Mouse (Mus musculus): ENCODE data around the gene Sik1. TPM values are rescaled to one million over a fixed set of nuclear protein-coding genes. Genes with fewer than 3 reads are reported as not detected.

Sik1 gene
- polyA plus RNA-seq, 1 experiment from 2014 or later = 18.4 TPM

DNA sequence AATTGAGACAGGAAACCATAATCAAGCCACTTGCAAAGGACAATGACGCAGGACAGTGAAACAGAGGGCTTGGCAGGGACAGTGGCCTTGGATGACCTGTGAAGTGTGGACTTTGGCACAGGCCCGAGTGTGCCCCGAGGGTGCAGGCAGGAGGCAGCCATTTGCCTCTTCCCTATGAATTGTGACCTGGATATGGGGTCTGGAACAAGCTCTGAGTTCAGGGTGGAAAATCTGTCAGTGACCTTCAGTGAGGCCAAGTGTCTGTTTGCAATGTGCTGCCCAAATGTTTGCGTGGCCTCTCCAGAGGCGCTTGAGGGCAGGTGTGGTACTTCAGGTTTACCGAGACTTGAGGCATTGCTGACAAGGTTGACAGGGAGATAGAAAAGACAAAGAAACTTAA lies 6.5 kb upstream of the Sik1 start:
- Histone ChIP-seq H3K9me3 (replicated peaks) (no peaks in the 10 kb centered on the region), H3K4me2 (no peak overlapping the region), H3K27me3 (replicated peaks) (no peaks in the 10 kb centered on the region), H3K27ac (replicated peaks) (no peak overlapping the region), H3K9ac (replicated peaks) (no peak overlapping the region), H3K4me1 (peaks cover 2% of the 10 kb centered on the region; the same call in 1 of the 2 replicates), H3K36me3 (no peaks in the 10 kb centered on the region), H3K4me3 (replicated peaks) (no peak overlapping the region)
- ATAC-seq (ENCODE audit: low FRiP score) = no peak
- 86% methylated on average over 6 of the region's 6 CpGs for WGBS

DNA sequence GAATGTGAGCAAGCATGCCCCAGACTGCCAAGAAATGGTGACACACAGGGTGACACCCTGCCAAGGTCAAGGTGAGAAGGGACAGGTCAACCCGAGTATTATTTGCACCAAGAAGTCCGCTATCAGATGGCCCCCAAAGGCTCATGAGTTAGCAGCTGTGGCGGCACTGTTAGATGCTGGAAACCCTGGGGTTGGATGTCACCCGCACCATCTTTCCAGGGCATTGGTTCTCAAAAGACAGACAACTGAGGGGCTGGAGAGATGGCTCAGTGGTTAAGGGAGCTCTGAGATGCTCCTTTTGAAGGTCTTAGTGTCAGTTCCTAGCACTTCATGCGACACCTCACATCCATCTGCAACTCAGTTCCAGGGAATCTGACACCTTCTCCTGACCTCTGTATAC lies 6.1 kb upstream of the Sik1 start:
- no peak for ATAC-seq (ENCODE audit: low FRiP score)
- Histone ChIP-seq H3K27me3 (replicated peaks) (no peaks in the 10 kb centered on the region), H3K4me3 (replicated peaks) (no peak overlapping the region), H3K4me2 (no peak overlapping the region), H3K9ac (replicated peaks) (no peak overlapping the region), H3K9me3 (replicated peaks) (no peaks in the 10 kb centered on the region), H3K27ac (replicated peaks) (no peak overlapping the region), H3K4me1 (peaks cover 7% of the 10 kb centered on the region), H3K36me3 (no peaks in the 10 kb centered on the region)
- 90% methylated on average over 5 of the region's 5 CpGs for WGBS

DNA sequence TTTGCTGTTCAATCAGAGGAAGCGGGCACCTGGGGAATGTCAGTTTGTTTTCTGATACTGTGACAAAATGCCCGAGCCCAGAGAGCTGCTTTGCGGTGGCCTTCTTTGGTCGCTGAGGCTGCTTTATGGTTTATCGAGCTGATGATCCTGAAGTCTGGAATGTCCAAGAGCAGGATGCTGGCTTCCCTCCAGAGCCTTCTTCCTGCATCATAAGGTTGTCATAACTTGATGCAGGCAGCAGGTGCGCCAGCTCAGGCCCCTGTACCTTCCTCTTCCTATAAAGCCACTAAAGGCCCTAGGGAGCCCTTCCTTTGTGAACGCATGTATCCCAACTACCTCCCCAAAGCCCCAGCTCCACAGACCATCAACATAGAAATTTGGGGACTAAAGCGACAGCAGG lies 5.3 kb upstream of the Sik1 start:
- peaks cover 15% of the 10 kb centered on the region for H3K4me1 ChIP-seq
- H3K27ac ChIP-seq (replicated peaks) = no peak overlapping the region
- H3K27me3 ChIP-seq (replicated peaks) = no peaks in the 10 kb centered on the region
- H3K9ac ChIP-seq (replicated peaks) = no peak overlapping the region
- H3K4me3 ChIP-seq (replicated peaks) = no peak overlapping the region
- WGBS = 92% methylated on average over 8 of the region's 8 CpGs
- H3K9me3 ChIP-seq (replicated peaks) = no peaks in the 10 kb centered on the region
- no peak overlapping the region for H3K4me2 ChIP-seq
- ATAC-seq (ENCODE audit: low FRiP score) = no peak
- H3K36me3 ChIP-seq = no peaks in the 10 kb centered on the region

DNA sequence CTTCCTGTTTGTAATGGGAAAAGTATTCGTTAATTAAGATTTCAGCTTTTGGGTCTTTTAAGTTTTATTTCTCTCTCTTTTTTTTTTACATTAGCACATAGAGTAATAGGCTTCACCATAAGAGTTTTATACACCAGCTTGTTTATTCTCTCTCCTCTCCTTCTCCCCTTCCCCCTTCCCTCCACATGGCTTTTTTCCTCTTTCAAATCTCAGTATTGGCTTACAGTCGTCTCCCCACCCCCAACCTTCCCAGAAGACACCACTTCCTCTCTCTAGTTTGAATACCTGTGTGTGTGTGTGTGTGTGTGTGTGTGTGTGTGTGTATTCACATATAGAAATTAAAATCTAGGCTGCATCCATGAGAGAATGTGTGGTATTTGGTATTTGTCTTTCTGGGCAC lies 3.8 kb upstream of the Sik1 start:
- Histone ChIP-seq H3K27me3 (replicated peaks) (no peaks in the 10 kb centered on the region), H3K27ac (replicated peaks) (no peak overlapping the region), H3K9me3 (replicated peaks) (no peaks in the 10 kb centered on the region), H3K4me3 (replicated peaks) (no peak overlapping the region), H3K4me1 (peaks cover 21% of the 10 kb centered on the region), H3K36me3 (no peaks in the 10 kb centered on the region), H3K4me2 (no peak overlapping the region), H3K9ac (replicated peaks) (no peak overlapping the region)
- 70% methylated on average over 2 of the region's 2 CpGs for WGBS
- no peak for ATAC-seq (ENCODE audit: low FRiP score)

DNA sequence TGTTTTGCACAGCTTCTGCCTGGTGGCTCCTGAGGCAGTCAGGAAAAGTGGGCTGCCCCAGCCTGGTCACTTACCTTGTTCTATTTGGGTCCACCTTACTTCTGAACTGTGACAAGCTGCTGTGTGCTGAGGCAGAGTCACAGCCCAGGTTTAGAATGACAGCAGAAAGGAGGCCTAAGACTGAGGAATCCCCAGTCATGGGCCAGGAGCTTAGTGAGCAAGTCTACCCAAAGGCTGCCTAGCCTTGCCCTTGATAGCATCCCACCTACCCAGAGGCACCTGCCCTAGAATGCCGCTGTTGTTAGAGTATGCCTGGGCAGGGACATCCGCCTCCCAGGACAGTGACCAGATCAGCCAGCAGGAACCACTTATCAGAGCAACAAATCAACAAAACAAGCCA lies 3.2 kb upstream of the Sik1 start:
- Histone ChIP-seq H3K4me1 (peaks cover 24% of the 10 kb centered on the region), H3K27ac (replicated peaks) (no peak overlapping the region), H3K36me3 (no peaks in the 10 kb centered on the region), H3K4me3 (replicated peaks) (no peak overlapping the region), H3K9ac (replicated peaks) (no peak overlapping the region), H3K4me2 (no peak overlapping the region), H3K9me3 (replicated peaks) (no peaks in the 10 kb centered on the region), H3K27me3 (replicated peaks) (no peaks in the 10 kb centered on the region)
- 95% methylated on average over 2 of the region's 2 CpGs for WGBS
- no peak for ATAC-seq (ENCODE audit: low FRiP score)

DNA sequence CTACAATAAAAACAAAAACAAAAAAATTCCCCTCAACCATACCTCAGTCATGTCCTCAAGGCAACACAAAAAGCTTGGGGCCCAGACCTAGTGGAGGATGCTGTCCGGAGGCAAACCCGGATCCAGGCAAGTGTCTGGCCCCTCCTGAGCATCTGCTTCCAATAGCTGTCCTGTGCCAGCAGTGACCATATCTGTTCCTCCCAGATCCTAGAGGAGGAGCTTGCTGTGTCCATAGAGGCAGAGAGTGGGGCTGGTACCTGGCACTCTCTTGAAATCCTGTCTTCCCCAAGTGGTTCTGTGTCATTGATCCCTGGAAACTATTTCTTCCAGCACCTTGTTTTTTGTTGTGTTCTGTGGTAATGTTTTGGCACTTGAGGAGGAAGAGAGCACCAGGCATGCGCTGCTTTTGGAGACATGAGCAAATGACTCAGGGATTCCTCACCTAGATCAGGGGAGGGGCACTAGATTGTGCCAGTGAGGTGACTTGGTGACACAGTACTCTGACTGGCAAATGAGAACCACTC lies 2.4 kb upstream of the Sik1 start:
- H3K27ac ChIP-seq (replicated peaks) = no peak overlapping the region
- H3K9ac ChIP-seq (replicated peaks) = no peak overlapping the region
- 86% methylated on average over 3 of the region's 3 CpGs for WGBS
- no peak overlapping the region for H3K4me2 ChIP-seq
- H3K4me3 ChIP-seq (replicated peaks) = no peak overlapping the region
- H3K4me1 ChIP-seq = peaks cover 33% of the 10 kb centered on the region
- no peaks in the 10 kb centered on the region for H3K9me3 ChIP-seq (replicated peaks)
- no peak for ATAC-seq (ENCODE audit: low FRiP score)
- no peaks in the 10 kb centered on the region for H3K27me3 ChIP-seq (replicated peaks)
- no peaks in the 10 kb centered on the region for H3K36me3 ChIP-seq

DNA sequence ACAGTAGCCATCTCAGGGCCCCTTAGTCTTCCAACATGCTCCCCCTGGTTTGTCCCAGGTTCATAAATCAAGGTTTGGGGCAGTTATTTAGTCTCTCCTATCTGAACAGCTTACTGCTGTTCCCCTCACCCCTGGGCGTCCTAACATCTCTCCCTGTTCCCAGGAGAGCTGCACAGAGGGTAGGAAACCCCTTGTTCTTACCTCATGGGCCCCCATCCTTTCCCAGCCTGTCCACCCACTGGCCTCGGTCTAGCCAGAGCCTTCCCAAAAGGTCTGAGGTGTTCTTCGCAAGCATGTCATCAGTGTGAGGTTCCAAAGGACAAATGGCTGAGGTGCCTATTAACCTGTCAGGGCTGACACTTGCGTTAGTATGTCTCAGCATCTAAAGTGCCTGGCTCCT lies 1.6 kb upstream of the Sik1 start:
- no peak overlapping the region for H3K9ac ChIP-seq (replicated peaks)
- H3K4me2 ChIP-seq = no peak overlapping the region
- whole genome bisulfite sequencing = 88% methylated on average over 4 of the region's 4 CpGs
- H3K9me3 ChIP-seq (replicated peaks) = no peaks in the 10 kb centered on the region
- H3K4me3 ChIP-seq (replicated peaks) = no peak overlapping the region
- H3K27ac ChIP-seq (replicated peaks) = peak overlapping the region; percentile 82; the same call in 1 of the 2 replicates
- no peaks in the 10 kb centered on the region for H3K27me3 ChIP-seq (replicated peaks)
- ATAC-seq (ENCODE audit: low FRiP score) = no peak
- H3K36me3 ChIP-seq = no peaks in the 10 kb centered on the region
- H3K4me1 ChIP-seq = peaks cover 38% of the 10 kb centered on the region

DNA sequence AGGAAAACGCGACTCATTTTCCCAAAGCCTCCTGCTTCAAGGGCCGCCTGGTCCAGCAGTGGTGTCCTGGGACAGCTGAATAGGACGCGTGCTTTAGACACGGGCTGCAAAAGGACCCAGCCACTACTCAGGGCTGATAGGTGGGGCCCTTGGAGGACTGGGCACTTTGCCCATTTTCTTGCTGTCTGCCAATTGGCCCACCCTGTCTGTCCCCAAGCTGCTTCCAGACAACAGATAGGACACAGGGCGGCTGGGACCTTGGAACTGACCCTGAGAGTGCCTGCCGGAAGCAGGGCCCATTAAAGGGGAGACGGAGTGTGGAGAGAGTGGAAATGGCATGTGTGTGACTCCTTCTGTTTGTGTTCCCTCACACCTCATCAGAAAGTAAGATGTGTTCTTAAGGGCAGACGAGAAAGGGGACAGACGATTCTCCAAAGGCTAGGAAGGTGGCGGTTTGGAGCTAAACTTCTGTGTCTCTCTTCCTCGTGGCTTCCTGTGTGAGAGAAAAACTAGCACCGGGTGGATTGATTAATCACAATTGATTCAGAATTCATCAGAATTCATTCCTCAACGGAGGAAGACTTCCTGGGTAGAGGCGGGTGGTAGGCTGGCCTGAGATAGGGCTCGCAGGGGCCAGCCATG lies 1.0 kb upstream of the Sik1 start:
- H3K4me3 ChIP-seq (replicated peaks) = peak overlapping the region; percentile 95
- H3K4me2 ChIP-seq = peak overlapping the region; percentile 74
- H3K9me3 ChIP-seq (replicated peaks) = no peaks in the 10 kb centered on the region
- peak overlapping the region; percentile 47; the same call in 1 of the 2 replicates for H3K9ac ChIP-seq (replicated peaks)
- peaks cover 41% of the 10 kb centered on the region for H3K4me1 ChIP-seq
- peak overlapping the region; percentile 82 for H3K27ac ChIP-seq (replicated peaks)
- WGBS = 32% methylated on average over 17 of the region's 17 CpGs
- no peaks in the 10 kb centered on the region for H3K27me3 ChIP-seq (replicated peaks)
- no peaks in the 10 kb centered on the region for H3K36me3 ChIP-seq
- peak; percentile 13; the same call in 1 of the 2 replicates for ATAC-seq (ENCODE audit: low FRiP score)

- under 1% methylated on average over 71 of the region's 73 CpGs for WGBS
- no peaks in the 10 kb centered on the region for H3K27me3 ChIP-seq (replicated peaks)
- H3K9ac ChIP-seq (replicated peaks) = peak overlapping the region; percentile 86
- peak overlapping the region; percentile 74 for H3K4me2 ChIP-seq
- ATAC-seq (ENCODE audit: low FRiP score) = peak; percentile 63
- H3K9me3 ChIP-seq (replicated peaks) = no peaks in the 10 kb centered on the region
- peak overlapping the region; percentile 95 for H3K4me3 ChIP-seq (replicated peaks)
- H3K4me1 ChIP-seq = peaks cover 43% of the 10 kb centered on the region
- H3K27ac ChIP-seq (replicated peaks) = peak overlapping the region; percentile 88
- peaks cover 12% of the 10 kb centered on the region for H3K36me3 ChIP-seq
Observed at GRCm38 (mm10) chr17:31854770-31855596, 621 bp downstream of the Sik1 start.

DNA sequence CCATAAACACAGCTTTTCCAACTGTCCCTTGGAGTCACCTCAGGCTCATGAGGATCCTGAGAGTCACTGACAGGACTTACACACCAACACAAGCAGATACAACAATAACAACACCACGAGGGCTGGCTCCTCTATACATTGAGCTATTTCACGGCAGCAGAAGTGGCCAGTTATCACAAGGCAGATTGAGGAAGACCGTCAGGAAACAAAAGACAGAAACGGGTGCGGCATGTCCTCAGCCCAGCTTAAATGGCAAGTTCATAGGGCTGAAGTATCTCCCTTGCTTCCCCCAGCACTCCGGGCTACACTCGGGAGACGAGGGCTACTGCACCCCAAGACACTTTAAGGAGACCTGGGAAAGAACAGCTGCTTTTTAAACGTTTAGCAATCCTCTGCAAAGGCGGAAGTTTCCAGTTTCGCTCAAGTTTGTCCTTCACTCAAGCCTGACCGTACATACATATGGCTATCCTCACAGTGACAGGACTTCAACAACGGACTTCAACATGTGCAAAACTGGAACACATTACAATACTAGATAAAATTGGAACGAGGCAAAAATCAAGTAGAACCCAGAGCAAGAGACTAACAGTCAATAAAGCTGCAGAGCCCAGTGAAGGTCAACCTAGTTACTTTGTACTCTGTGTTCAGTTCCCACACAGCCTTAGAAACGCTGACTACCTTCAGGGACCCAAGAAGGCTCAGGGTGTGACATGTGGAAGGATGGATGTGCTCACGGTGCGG lies 2.0 kb downstream of the Sik1 start:
- no peaks in the 10 kb centered on the region for H3K27me3 ChIP-seq (replicated peaks)
- H3K9ac ChIP-seq (replicated peaks) = peak overlapping the region; percentile 29; the same call in 1 of the 2 replicates
- WGBS = 66% methylated on average over 17 of the region's 17 CpGs
- no peak for ATAC-seq (ENCODE audit: low FRiP score)
- H3K4me2 ChIP-seq = peak overlapping the region; percentile 74
- peaks cover 26% of the 10 kb centered on the region for H3K36me3 ChIP-seq
- peak overlapping the region; percentile 95 for H3K4me3 ChIP-seq (replicated peaks)
- H3K4me1 ChIP-seq = peaks cover 43% of the 10 kb centered on the region
- no peaks in the 10 kb centered on the region for H3K9me3 ChIP-seq (replicated peaks)
- no peak overlapping the region for H3K27ac ChIP-seq (replicated peaks)

DNA sequence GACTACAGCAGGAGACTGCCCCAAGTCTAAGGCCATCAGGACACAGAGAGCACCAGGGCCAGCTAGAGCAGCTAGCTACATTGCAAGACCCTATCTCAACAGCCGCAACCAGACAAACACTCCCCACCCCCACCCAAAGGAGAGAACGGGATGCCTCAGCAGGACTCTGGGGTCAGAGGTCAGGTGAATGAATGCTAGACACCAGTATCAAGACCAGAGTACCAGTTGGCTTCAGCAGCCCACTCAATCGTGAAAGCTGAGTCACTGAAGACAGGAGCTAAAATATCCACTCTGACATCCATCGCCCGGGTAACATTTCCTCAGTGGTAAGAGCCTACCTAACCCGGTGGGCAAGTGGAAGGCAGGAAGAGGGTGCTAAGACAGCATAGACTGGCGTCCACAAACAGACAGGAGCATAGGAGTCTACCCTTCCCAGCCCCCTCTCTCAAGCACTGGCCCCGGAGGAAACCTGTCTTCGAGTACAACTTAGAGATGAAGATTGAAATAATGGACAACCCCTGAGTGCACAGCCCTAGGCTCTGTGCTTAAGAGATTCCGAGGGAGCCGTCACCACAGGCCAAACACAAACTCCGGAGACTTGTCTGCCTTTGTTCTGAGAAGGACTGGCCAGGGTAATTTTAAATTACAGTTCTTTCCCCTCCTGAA lies 2.7 kb downstream of the Sik1 start:
- Histone ChIP-seq H3K4me3 (replicated peaks) (peak overlapping the region; percentile 95), H3K9ac (replicated peaks) (peak overlapping the region; percentile 29; the same call in 1 of the 2 replicates)
- ATAC-seq (ENCODE audit: low FRiP score) = no peak

More for the DNA sequence above, 2.7 kb downstream of the Sik1 start:
- 73% methylated on average over 12 of the region's 12 CpGs for WGBS
- H3K4me1 ChIP-seq = peaks cover 43% of the 10 kb centered on the region
- peak overlapping the region; percentile 74 for H3K4me2 ChIP-seq
- no peaks in the 10 kb centered on the region for H3K9me3 ChIP-seq (replicated peaks)
- H3K36me3 ChIP-seq = peaks cover 33% of the 10 kb centered on the region
- no peak overlapping the region for H3K27ac ChIP-seq (replicated peaks)
- no peaks in the 10 kb centered on the region for H3K27me3 ChIP-seq (replicated peaks)
